Mouse (Mus musculus): Measurements from ENCODE around the gene Gdap1l1.

DNA sequence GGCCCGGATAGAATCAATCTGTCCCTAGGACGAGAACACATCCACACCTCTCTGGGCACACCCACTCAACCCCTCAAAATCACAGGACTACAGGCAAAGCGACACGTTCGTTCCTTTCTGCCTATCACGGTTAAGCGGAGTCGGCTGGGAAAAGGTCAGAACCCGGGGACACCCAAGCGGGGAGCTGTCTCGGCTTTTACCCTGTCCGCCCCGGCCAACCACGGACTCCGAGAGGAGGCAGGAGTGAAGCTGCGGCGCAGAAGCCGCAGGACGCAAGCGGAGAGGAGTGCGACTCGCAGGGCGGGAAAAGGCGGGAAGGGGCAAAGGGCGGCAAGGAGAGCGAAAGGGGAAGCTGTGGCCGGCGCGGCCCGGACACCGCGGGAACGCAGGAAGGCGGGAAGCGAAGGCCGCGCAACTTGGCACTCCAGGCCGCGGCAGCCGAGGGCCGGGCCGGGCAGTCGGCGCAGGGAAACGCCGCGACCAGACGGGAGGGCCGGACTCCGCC is 19.4 kb upstream of the Gdap1l1 start:
- TF ChIP-seq CTCF (IDR thresholded peaks at IDR 0.05; ENCODE audit: borderline replicate concordance, control insufficient read depth, extremely low read depth, insufficient read depth, low read length, poor library complexity), result no peak
- no peak for TF ChIP-seq POLR2A (IDR thresholded peaks at IDR 0.05; ENCODE audit: control insufficient read depth, extremely low read depth, insufficient read depth, low read length, poor library complexity)

All from thymus, adult 2 months (tissue).